Mouse (Mus musculus) left cerebral cortex, adult 18-20 months (tissue): Measurements from ENCODE around the gene Xpa. TPM values are rescaled to one million over a fixed set of nuclear protein-coding genes. Genes with fewer than 3 reads are reported as not detected.
A peak's percentile ranks its signal among the peaks of the same experiment; 100 is the strongest.

Experiments
- DNase-seq, 2 experiments: peaks; one replicate each; pipeline ENCODE4 v3.0.0; 2021 to 2022; ENCODE audit warnings: low spot score in 2 of 2, mixed read lengths in 1 of 2
- total RNA-seq, 2 experiments: library from RNA; stranded (reverse); gene quantifications; 2 replicates each; pipeline ENCODE4 v1.2.3; 2021

Gene Xpa
- total RNA-seq, 2 experiments from 2014 or later: 10.2 to 11.2 TPM

DNA sequence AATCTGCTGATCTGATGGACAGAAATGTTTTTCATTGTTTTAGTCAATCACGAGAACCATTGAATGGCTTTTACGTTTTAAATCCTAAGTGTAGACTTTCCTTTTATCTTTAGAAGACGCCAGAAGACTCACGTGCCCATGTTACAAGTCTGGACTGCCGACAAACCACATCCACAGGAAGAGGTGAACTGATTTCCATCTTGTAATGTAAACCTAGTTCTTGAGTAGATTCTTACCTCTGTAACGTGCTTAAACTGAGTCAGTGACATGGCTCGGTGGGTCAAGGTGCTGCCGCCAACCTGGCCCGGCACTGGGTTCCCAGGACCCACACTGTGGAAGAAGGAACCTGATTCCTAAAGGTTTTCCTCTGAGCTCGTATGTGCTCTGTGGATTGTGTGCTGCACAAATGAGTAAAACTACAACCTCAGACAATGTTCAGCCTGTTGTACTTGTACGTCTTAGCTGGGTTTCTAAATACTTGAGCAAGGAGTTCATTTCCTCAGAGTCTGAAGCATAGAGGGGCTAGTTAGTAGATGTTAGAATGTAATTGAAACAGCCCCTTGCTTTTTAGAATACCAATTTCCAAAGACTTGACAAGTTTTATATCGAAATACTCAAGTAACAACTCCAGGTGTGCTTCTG lies 44.1 kb downstream of the Xpa start:
- DNase-seq: no peak

DNA sequence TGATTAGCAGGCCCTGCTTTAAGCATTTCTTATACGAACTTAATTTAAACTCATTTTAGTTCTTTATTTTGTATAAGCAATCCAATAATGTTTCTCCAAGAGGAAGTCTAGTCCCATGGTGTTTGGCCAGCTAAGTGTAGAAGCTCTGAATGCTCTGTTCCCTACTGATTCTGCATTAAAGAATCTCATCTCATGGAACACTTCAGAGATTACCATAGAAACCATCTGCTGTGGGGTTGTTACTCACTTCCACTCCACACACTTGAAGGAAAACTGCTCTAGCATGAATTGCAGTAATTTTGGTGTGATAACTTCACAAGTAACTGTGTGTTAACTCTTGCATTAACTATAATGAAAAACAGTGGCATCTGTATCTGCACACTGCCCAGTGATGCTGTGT lies 49.2 kb downstream of the Xpa start:
- DNase-seq: no peak

DNA sequence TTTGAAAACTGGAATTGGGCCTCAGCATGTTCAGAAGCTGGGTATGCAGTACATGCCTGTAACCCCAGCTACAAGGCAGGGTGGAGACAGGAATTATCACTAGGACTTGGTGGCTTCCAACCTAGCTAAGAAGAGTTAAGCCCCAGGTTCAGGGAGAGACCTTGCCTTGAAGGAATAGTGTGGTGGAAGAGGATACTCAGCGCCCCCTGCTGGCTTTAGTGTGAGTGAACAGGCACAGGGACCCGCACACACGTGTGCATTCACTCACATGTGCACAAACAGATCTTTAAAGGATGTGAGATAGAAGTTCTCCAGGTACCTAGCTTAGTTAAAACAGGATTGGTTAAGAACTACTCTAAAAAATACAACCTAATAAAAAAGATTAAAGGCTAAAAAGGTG lies 51.8 kb downstream of the Xpa start:
- no peak for DNase-seq

GRCm38 (mm10) chr4:46138287-46139222 lies 57.6 kb downstream of the Xpa start, which contains the start of the genes Ncbp1 and Tstd2:
Gene Ncbp1 (plus strand): TSS chr4:46138613.
Gene Tstd2 (minus strand): TSS chr4:46138694.
- DNase-seq: peak; percentile 89 to 93

GRCm38 (mm10) chr4:46137629-46138286 lies 58.4 kb downstream of the Xpa start:
- DNase-seq: no peak

DNA sequence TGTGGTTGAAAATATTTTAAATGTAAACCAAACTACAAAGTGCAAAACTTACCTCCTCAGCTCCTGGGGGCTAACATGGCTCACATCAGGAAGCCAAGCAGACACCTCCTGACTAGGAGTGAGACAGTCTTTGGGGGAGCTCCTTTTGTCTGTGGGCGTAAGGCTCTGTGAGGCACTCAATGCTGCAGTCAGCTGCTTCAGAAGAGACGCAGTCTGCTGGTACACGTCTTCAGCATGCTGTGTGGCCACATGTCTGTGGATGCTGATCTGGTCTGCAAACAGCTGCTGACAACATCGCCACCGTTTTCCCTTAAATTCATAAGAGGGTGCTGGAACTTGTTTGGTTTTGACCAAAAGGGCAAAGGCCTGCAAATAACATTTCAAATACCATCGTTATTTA lies 64.3 kb downstream of the Xpa start:
- DNase-seq: peak in 1 of 2 experiments; percentile 24

- DNase-seq: peak; percentile 32 to 56
These were observed 65.9 kb downstream of the Xpa start for GRCm38 (mm10) chr4:46130221-46130620.

- no peak for DNase-seq
These were observed 66.7 kb downstream of the Xpa start for GRCm38 (mm10) chr4:46129311-46130004.

- peak; percentile 80 to 84 for DNase-seq
These were observed 69.6 kb downstream of the Xpa start for GRCm38 (mm10) chr4:46126541-46126940.

GRCm38 (mm10) chr4:46123358-46123757 lies 72.8 kb downstream of the Xpa start:
- no peak for DNase-seq

DNA sequence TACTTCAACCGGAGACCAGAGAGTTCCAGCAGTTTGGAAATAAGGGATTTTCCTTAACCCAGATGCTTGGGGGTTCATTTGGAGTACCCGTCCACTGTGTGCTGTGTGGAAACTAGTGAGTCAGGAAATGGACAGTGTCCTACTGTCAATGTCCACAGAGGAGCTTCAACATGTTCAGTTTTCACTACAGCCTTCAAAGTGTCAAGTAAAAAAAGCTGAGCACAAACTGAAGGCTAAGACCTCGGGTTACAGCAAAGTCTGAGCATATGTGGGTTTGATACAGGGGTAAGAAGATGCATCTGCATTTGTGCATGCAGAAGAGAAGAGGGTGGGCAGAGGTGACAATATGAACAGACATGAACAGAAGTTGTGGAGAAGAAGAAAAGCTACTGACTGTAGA lies 75.3 kb downstream of the Xpa start:
- no peak for DNase-seq

DNA sequence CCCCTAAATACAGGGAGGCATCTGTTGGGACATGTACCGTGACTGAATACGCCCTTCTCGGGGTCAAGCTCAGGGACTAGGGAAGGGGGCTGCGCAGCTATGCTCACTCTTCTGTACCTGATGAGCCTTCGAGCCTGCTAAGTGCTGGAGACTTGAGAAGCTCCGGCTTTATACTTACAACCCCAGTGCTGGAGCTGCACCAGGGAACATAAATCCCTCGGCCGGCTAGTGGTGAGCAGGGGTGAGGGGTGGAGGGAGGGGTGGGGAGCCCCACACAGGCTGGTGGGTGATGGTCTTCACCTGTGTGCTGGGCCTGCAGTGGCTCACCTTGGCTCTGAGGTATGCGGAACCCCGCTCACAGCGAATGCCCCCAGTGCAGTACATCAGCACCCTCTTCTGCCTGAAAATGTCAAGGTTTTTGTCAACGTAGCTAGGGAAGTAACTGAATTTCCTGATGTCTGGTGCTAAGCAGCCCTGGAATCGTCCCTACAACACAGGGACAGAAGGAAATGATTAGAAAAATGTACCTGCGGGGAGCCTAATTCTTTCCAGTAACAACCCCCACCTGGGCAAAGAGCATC lies 76.5 kb downstream of the Xpa start:
- DNase-seq: no peak

- DNase-seq: no peak
These were observed 78.6 kb downstream of the Xpa start for GRCm38 (mm10) chr4:46117536-46117935.

DNA sequence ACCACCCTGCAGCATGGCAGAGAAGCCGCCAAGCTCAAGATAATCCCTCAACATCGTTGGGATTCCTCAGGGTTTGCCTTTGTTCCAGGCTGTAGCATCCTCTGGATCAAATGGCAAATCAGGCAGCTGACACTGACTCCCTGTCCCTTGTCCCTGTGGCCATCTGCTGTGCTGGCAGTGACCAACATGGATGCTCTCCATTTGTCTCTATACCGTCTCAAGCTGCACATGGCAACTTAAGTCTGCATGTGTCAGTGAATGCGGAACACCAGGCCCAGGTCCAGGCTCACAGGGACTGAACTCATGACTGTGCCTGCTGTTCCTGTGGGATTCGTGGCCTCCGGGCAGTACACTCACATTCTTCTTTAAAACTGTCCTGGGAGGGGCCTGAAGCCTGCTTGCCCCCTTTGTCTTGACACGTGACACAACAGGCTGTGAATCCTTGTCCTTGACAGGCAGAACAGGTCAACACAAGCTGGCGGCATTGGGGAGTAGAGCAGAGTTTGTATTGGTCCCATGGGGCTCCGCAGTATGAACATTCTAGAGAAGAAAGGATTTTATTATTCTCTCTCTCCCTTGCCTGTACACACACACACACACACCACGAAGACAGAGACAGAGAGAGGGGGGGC lies 79.5 kb downstream of the Xpa start:
- no peak for DNase-seq

GRCm38 (mm10) chr4:46115308-46115707 lies 80.8 kb downstream of the Xpa start:
- no peak for DNase-seq

GRCm38 (mm10) chr4:46111361-46111760 lies 84.8 kb downstream of the Xpa start:
- DNase-seq: no peak

- no peak for DNase-seq
These were observed 86.0 kb downstream of the Xpa start for GRCm38 (mm10) chr4:46110084-46110483.
